8 mouse cellular contexts compared by ENCODE assay signal in genomic region chr2:116068901-116069300, GRCm38 (mm10). TPM values are rescaled to one million over a fixed set of nuclear protein-coding genes. Genes with fewer than 3 reads are reported as not detected.
DNase-seq lines count a peak whose midpoint lies in the region; ATAC-seq lines count a peak whose summit lies in the region.

No protein-coding gene starts in this region.

- H3K9ac ChIP-seq in heart, embryonic 13.5 days = peak overlapping the region; percentile 100
- peak overlapping the region; percentile 93 for H3K9ac ChIP-seq in embryonic facial prominence, embryonic 12.5 days
- H3K9ac ChIP-seq in hindbrain, embryonic 13.5 days = peak overlapping the region; percentile 92
- peak overlapping the region; percentile 95 for H3K9ac ChIP-seq in midbrain, embryonic 13.5 days (replicated peaks)

- no peaks in the 10 kb centered on the region for H3K9me3 ChIP-seq in heart, embryonic 13.5 days
- H3K9me3 ChIP-seq in embryonic facial prominence, embryonic 12.5 days = no peaks in the 10 kb centered on the region
- H3K9me3 ChIP-seq in hindbrain, embryonic 13.5 days = no peaks in the 10 kb centered on the region
- H3K9me3 ChIP-seq in midbrain, embryonic 13.5 days = no peaks in the 10 kb centered on the region

- H3K4me1 ChIP-seq in heart, embryonic 13.5 days = peaks cover 31% of the 10 kb centered on the region
- peaks cover 17% of the 10 kb centered on the region; the same call in 1 of the 2 replicates for H3K4me1 ChIP-seq in embryonic facial prominence, embryonic 12.5 days
- H3K4me1 ChIP-seq in hindbrain, embryonic 13.5 days (replicated peaks) = peaks cover 38% of the 10 kb centered on the region
- H3K4me1 ChIP-seq in midbrain, embryonic 13.5 days (replicated peaks) = peaks cover 31% of the 10 kb centered on the region

- H3K27ac ChIP-seq in heart, embryonic 13.5 days (replicated peaks) = peak overlapping the region; percentile 98
- peak overlapping the region; percentile 97 for H3K27ac ChIP-seq in embryonic facial prominence, embryonic 12.5 days
- peak overlapping the region; percentile 99 for H3K27ac ChIP-seq in hindbrain, embryonic 13.5 days
- H3K27ac ChIP-seq in midbrain, embryonic 13.5 days = peak overlapping the region; percentile 77

- H3K4me3 ChIP-seq in heart, embryonic 13.5 days = peak overlapping the region; percentile 92
- peak overlapping the region; percentile 76 for H3K4me3 ChIP-seq in embryonic facial prominence, embryonic 12.5 days
- peak overlapping the region; percentile 83 for H3K4me3 ChIP-seq in hindbrain, embryonic 13.5 days
- peak overlapping the region; percentile 71 for H3K4me3 ChIP-seq in midbrain, embryonic 13.5 days (replicated peaks)

- no peak for ATAC-seq in heart, embryonic 13.5 days (ENCODE audit: extremely low read depth, insufficient number of reproducible peaks, low FRiP score, low TSS enrichment)
- no peak for ATAC-seq in embryonic facial prominence, embryonic 12.5 days (ENCODE audit: insufficient number of reproducible peaks, insufficient read depth, low FRiP score, low TSS enrichment)
- ATAC-seq in hindbrain, embryonic 13.5 days (ENCODE audit: low FRiP score) = no peak
- no peak for ATAC-seq in midbrain, embryonic 13.5 days

- H3K36me3 ChIP-seq in heart, embryonic 13.5 days = no peaks in the 10 kb centered on the region
- no peaks in the 10 kb centered on the region for H3K36me3 ChIP-seq in embryonic facial prominence, embryonic 12.5 days
- H3K36me3 ChIP-seq in hindbrain, embryonic 13.5 days = no peaks in the 10 kb centered on the region
- no peaks in the 10 kb centered on the region for H3K36me3 ChIP-seq in midbrain, embryonic 13.5 days

- WGBS in heart, embryonic 13.5 days = 22% methylated on average over 7 of the region's 7 CpGs
- 9% methylated on average over 7 of the region's 7 CpGs for WGBS in embryonic facial prominence, embryonic 12.5 days
- WGBS in hindbrain, embryonic 13.5 days = 8% methylated on average over 7 of the region's 7 CpGs
- WGBS in midbrain, embryonic 13.5 days = 7% methylated on average over 7 of the region's 7 CpGs

- no peaks in the 10 kb centered on the region for H3K27me3 ChIP-seq in heart, embryonic 13.5 days (replicated peaks)
- peaks cover 10% of the 10 kb centered on the region; the same call in 1 of the 2 replicates for H3K27me3 ChIP-seq in embryonic facial prominence, embryonic 12.5 days
- H3K27me3 ChIP-seq in hindbrain, embryonic 13.5 days = 0 out of 2 replicates have a peak, but pooled peaks cover 4% of the 10 kb centered on the region
- peaks cover 43% of the 10 kb centered on the region for H3K27me3 ChIP-seq in midbrain, embryonic 13.5 days

- no peak for DNase-seq in heart, adult 8-10 months (ENCODE audit: low spot score)
- DNase-seq in frontal cortex, adult 2 months (ENCODE audit: extremely low spot score in 1 of 2, low spot score in 1 of 2) = no peak
- DNase-seq in adipocyte (ENCODE audit: low spot score) = no peak
- no peak for DNase-seq in adrenal gland, adult 18-20 months (ENCODE audit: low spot score in 2 of 2)

- H3K4me2 ChIP-seq in heart, embryonic 13.5 days = peak overlapping the region; percentile 90
- peak overlapping the region; percentile 63 for H3K4me2 ChIP-seq in embryonic facial prominence, embryonic 12.5 days (replicated peaks)
- H3K4me2 ChIP-seq in hindbrain, embryonic 13.5 days = peak overlapping the region; percentile 87
- peak overlapping the region; percentile 71 for H3K4me2 ChIP-seq in midbrain, embryonic 13.5 days (replicated peaks)

RNA-seq across cellular contexts. Expression of gene Meis2, which starts 3.3 kb away (rescaled TPM):
- 30.1 and 32.0 TPM in 2 replicates for polyA plus RNA-seq in heart, embryonic 13.5 days (2015; fragmentation: Nextera tagmentation; extraction: Ambion mirVana)
- total RNA-seq in heart, adult 8-10 months (2022) = 10 to 100 TPM; 24.2 to 31.6 (median 28.8) TPM
- 71.2 and 71.7 TPM in 2 replicates for polyA plus RNA-seq in embryonic facial prominence, embryonic 12.5 days (2016; fragmentation: Nextera tagmentation; extraction: Ambion mirVana)
- polyA plus RNA-seq in hindbrain, embryonic 13.5 days (2015; fragmentation: Nextera tagmentation; extraction: Ambion mirVana) = 139 and 175 TPM in 2 replicates
- 69.4 and 79.0 TPM in 2 replicates for polyA plus RNA-seq in midbrain, embryonic 13.5 days (2015; fragmentation: Nextera tagmentation; extraction: Ambion mirVana)
- 372 and 452 TPM in 2 replicates for polyA plus RNA-seq in frontal cortex, adult 2 months (2012; rRNA removed)
- 100 to 1,000 TPM; 216 to 279 TPM for total RNA-seq in adrenal gland, adult 18-20 months (2021)
